ENCODE assay signal across 21 mouse cellular contexts in the genomic region with DNA sequence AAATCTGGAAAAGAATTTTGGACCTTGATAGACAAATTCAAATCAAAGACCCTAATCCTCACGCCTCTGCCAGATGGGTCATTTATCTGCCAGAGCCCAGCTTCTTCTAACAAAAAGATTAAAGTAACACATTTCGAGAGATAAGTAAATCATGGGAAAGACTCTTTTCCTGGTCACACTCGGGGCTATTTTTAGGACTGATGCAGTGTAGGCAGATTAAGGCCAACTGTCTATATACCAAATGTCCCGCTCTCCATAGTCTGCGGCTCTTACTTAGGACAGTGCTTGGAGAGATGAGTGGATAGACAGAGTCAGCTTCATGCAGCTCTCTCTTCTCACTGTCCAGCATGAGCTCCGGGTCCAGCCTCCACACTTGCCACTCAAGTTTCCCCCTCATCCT.
DNase-seq lines count a peak whose midpoint lies in the region; ATAC-seq and TF ChIP-seq lines count a peak whose summit lies in the region.
"Had no signal": no experiment of that assay in that cellular context is flagged by ENCODE, and none has a peak within 500 bp of the region (broad histone marks: within the 10 kb centered on the region; RNA-seq: fewer than 3 reads in every experiment).

No protein-coding gene starts in this region.

- no peaks in the 10 kb centered on the region for H3K36me3 ChIP-seq in heart, embryonic 13.5 days
- no peaks in the 10 kb centered on the region for H3K36me3 ChIP-seq in lung, embryonic 14.5 days (ENCODE audit: insufficient read depth)
- H3K36me3 ChIP-seq: kidney, embryonic 15.5 days; limb, embryonic 15.5 days; liver, embryonic 15.5 days had no signal

- peaks cover 29% of the 10 kb centered on the region for H3K4me1 ChIP-seq in heart, embryonic 13.5 days
- H3K4me1 ChIP-seq in lung, embryonic 14.5 days (ENCODE audit: insufficient read depth), result peaks cover 7% of the 10 kb centered on the region; the same call in 1 of the 2 replicates
- H3K4me1 ChIP-seq: kidney, embryonic 15.5 days; limb, embryonic 15.5 days; liver, embryonic 15.5 days had no signal

- 0 out of 2 replicates have a peak overlapping the region, but pooled peaks have one; percentile 24 for H3K27ac ChIP-seq in heart, embryonic 13.5 days (replicated peaks)
- peak overlapping the region; percentile 30; the same call in 1 of the 2 replicates for H3K27ac ChIP-seq in lung, embryonic 14.5 days (ENCODE audit: low read depth)
- H3K27ac ChIP-seq: kidney, embryonic 15.5 days; limb, embryonic 15.5 days; liver, embryonic 15.5 days had no signal

- peak; percentile 11 to 19 for DNase-seq in cerebellum, postnatal 14 days
- no peak for DNase-seq in cerebellum, postnatal 36 days
- DNase-seq in heart, adult 8-10 months (ENCODE audit: low spot score), result no peak
- DNase-seq in lung, embryonic 14.5 days, result peak; percentile 82
- DNase-seq in lung, adult 18-20 months, result no peak
- DNase-seq in retina, postnatal 1 day, result peak; percentile 30
- DNase-seq in retina, embryonic 14.5 days (ENCODE audit: low spot score), result no peak
- DNase-seq: adrenal gland, postnatal 14 days; gastrocnemius, postnatal 10 days; heart, adult 18-20 months; heart, postnatal 10 days; kidney, postnatal 4 days; right cerebral cortex, postnatal 4 days; thymus, adult 2 months had no signal

- 0 out of 2 replicates have a peak overlapping the region, but pooled peaks have one; percentile 7 for H3K9ac ChIP-seq in heart, embryonic 13.5 days
- no peak overlapping the region for H3K9ac ChIP-seq in lung, embryonic 14.5 days
- H3K9ac ChIP-seq: kidney, embryonic 15.5 days; limb, embryonic 15.5 days; liver, embryonic 15.5 days had no signal

- H3K27me3 ChIP-seq in heart, embryonic 13.5 days (replicated peaks), result no peaks in the 10 kb centered on the region
- H3K27me3 ChIP-seq in lung, embryonic 14.5 days (ENCODE audit: insufficient read depth, low read length), result no peaks in the 10 kb centered on the region
- H3K27me3 ChIP-seq: kidney, embryonic 15.5 days; limb, embryonic 15.5 days; liver, embryonic 15.5 days; Patski had no signal

- TF ChIP-seq CTCF in lung, embryonic 14.5 days (IDR thresholded peaks at IDR 0.05; ENCODE audit: low read depth), result no peak

- H3K4me3 ChIP-seq in heart, embryonic 13.5 days, result no peak overlapping the region
- H3K4me3 ChIP-seq in lung, embryonic 14.5 days (ENCODE audit: low read depth, low read length), result no peak overlapping the region
- H3K4me3 ChIP-seq: kidney, embryonic 15.5 days; limb, embryonic 15.5 days; liver, embryonic 15.5 days had no signal

- WGBS in heart, embryonic 13.5 days, result 16% methylated on average over 6 of the region's 6 CpGs
- 28% methylated on average over 6 of the region's 6 CpGs for WGBS in lung, embryonic 14.5 days

- ATAC-seq in heart, embryonic 13.5 days (ENCODE audit: extremely low read depth, insufficient number of reproducible peaks, low FRiP score, low TSS enrichment), result no peak
- peak; percentile 93 for ATAC-seq in lung, embryonic 14.5 days (ENCODE audit: insufficient read depth)
- ATAC-seq: CD4-positive, CD25-positive, alpha-beta regulatory T cell, adult 4 months; intestine, postnatal 0 days; Patski had no signal

- 0 out of 2 replicates have a peak overlapping the region, but pooled peaks have one; percentile 11 for H3K4me2 ChIP-seq in heart, embryonic 13.5 days
- H3K4me2 ChIP-seq in lung, embryonic 14.5 days, result no peak overlapping the region
- H3K4me2 ChIP-seq: kidney, embryonic 15.5 days; limb, embryonic 15.5 days; liver, embryonic 15.5 days had no signal

- H3K9me3 ChIP-seq in heart, embryonic 13.5 days, result no peaks in the 10 kb centered on the region
- H3K9me3 ChIP-seq in lung, embryonic 14.5 days (ENCODE audit: low read depth, low read length), result no peaks in the 10 kb centered on the region
- H3K9me3 ChIP-seq: kidney, embryonic 15.5 days; limb, embryonic 15.5 days; liver, embryonic 15.5 days had no signal

Comparison
In these comparisons a context has a peak if more than half of its experiments do, and no peak if none do; other contexts are left out.
1. DNase-seq: peak in cerebellum, postnatal 14 days (2 of 2), lung, embryonic 14.5 days (single experiment) and retina, postnatal 1 day (single experiment); none in cerebellum, postnatal 36 days (0 of 2), heart, adult 8-10 months (single experiment), lung, adult 18-20 months (0 of 2) and retina, embryonic 14.5 days (single experiment).